Mouse (Mus musculus): ENCODE data around the gene Fam81a. TPM values are rescaled to one million over a fixed set of nuclear protein-coding genes. Genes with fewer than 3 reads are reported as not detected.

The Fam81a gene
- polyA plus RNA-seq, 1 experiment from 2014 or later = 2.4 TPM

- Histone ChIP-seq H3K27me3 (replicated peaks) (peaks cover 14% of the 10 kb centered on the region), H3K27ac (no peak overlapping the region), H3K4me2 (replicated peaks) (peak overlapping the region; percentile 96), H3K4me1 (peaks cover 13% of the 10 kb centered on the region), H3K36me3 (no peaks in the 10 kb centered on the region), H3K9ac (peak overlapping the region; percentile 64), H3K9me3 (no peaks in the 10 kb centered on the region), H3K4me3 (peak overlapping the region; percentile 63)
- peak; percentile 76 for ATAC-seq (ENCODE audit: low FRiP score, low read depth)
- WGBS = under 1% methylated on average over 87 of the region's 87 CpGs
Observed at GRCm38 (mm10) chr9:70140871-70141796, 1.2 kb downstream of the Fam81a start.

- Histone ChIP-seq H3K4me3 (peak overlapping the region; percentile 63; the same call in 1 of the 2 replicates), H3K9ac (no peak overlapping the region), H3K27ac (no peak overlapping the region), H3K4me1 (peaks cover 13% of the 10 kb centered on the region), H3K36me3 (no peaks in the 10 kb centered on the region), H3K27me3 (replicated peaks) (peaks cover 14% of the 10 kb centered on the region), H3K4me2 (replicated peaks) (peak overlapping the region; percentile 96), H3K9me3 (no peaks in the 10 kb centered on the region)
- no peak for ATAC-seq (ENCODE audit: low FRiP score, low read depth)
- WGBS = 52% methylated on average over 4 of the region's 4 CpGs
Observed at GRCm38 (mm10) chr9:70140340-70140739, 2.0 kb downstream of the Fam81a start.

GRCm38 (mm10) chr9:70139331-70139885 is 3.0 kb downstream of the Fam81a start:
- ATAC-seq (ENCODE audit: low FRiP score, low read depth) = no peak

GRCm38 (mm10) chr9:70138511-70138910 is 3.8 kb downstream of the Fam81a start:
- no peak for ATAC-seq (ENCODE audit: low FRiP score, low read depth)
- 34% methylated on average over 7 of the region's 7 CpGs for WGBS

More at GRCm38 (mm10) chr9:70139331-70139885, 3.0 kb downstream of the Fam81a start:
- Histone ChIP-seq H3K9ac (no peak overlapping the region), H3K36me3 (no peaks in the 10 kb centered on the region), H3K27ac (no peak overlapping the region), H3K4me1 (peaks cover 13% of the 10 kb centered on the region), H3K4me3 (no peak overlapping the region), H3K9me3 (no peaks in the 10 kb centered on the region), H3K27me3 (replicated peaks) (peaks cover 14% of the 10 kb centered on the region), H3K4me2 (replicated peaks) (no peak overlapping the region)
- 44% methylated on average over 7 of the region's 7 CpGs for WGBS

GRCm38 (mm10) chr9:70137991-70138390 is 4.4 kb downstream of the Fam81a start:
- H3K4me1 ChIP-seq = peaks cover 13% of the 10 kb centered on the region
- no peak for ATAC-seq (ENCODE audit: low FRiP score, low read depth)
- peaks cover 14% of the 10 kb centered on the region for H3K27me3 ChIP-seq (replicated peaks)
- no peak overlapping the region for H3K4me2 ChIP-seq (replicated peaks)
- no peaks in the 10 kb centered on the region for H3K36me3 ChIP-seq
- no peak overlapping the region for H3K9ac ChIP-seq
- H3K9me3 ChIP-seq = no peaks in the 10 kb centered on the region
- no peak overlapping the region for H3K4me3 ChIP-seq
- WGBS = 82% methylated on average over 5 of the region's 5 CpGs
- no peak overlapping the region for H3K27ac ChIP-seq

More at GRCm38 (mm10) chr9:70138511-70138910, 3.8 kb downstream of the Fam81a start:
- Histone ChIP-seq H3K27me3 (replicated peaks) (peaks cover 14% of the 10 kb centered on the region), H3K4me2 (replicated peaks) (no peak overlapping the region), H3K36me3 (no peaks in the 10 kb centered on the region), H3K9ac (no peak overlapping the region), H3K9me3 (no peaks in the 10 kb centered on the region), H3K27ac (no peak overlapping the region), H3K4me3 (no peak overlapping the region), H3K4me1 (peaks cover 13% of the 10 kb centered on the region)

DNA sequence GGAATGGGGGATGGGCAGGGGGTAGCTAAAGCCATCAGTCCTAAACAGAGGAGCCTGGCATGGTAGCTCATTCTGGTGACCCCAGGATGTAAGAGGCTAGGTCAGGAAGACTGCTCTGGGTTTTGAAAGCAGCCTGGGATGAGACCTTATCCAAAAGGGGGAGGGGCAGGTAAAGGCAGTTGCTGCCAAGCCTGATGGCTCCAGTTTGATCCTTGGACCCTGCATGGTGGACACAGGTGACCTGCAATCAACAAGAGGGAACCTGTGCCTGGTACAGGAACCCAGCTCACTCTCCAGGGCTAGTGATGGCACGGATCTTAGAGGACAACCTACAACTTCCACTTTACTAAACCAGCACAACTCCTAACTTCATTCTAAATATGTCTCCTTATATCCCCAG is 7.2 kb downstream of the Fam81a start:
- no peak overlapping the region for H3K9ac ChIP-seq

GRCm38 (mm10) chr9:70134716-70135115 is 7.6 kb downstream of the Fam81a start:
- H3K9ac ChIP-seq = no peak overlapping the region
- no peak overlapping the region for H3K4me2 ChIP-seq (replicated peaks)
- ATAC-seq (ENCODE audit: low FRiP score, low read depth) = no peak
- H3K27ac ChIP-seq = no peak overlapping the region
- WGBS = 68% methylated on average over 5 of the region's 5 CpGs
- H3K36me3 ChIP-seq = no peaks in the 10 kb centered on the region
- H3K4me3 ChIP-seq = no peak overlapping the region
- no peaks in the 10 kb centered on the region for H3K27me3 ChIP-seq (replicated peaks)
- no peaks in the 10 kb centered on the region for H3K4me1 ChIP-seq
- no peaks in the 10 kb centered on the region for H3K9me3 ChIP-seq

More for the DNA sequence above, 7.2 kb downstream of the Fam81a start:
- H3K36me3 ChIP-seq = no peaks in the 10 kb centered on the region
- H3K4me3 ChIP-seq = no peak overlapping the region
- no peak overlapping the region for H3K27ac ChIP-seq
- no peaks in the 10 kb centered on the region for H3K9me3 ChIP-seq
- H3K4me2 ChIP-seq (replicated peaks) = no peak overlapping the region
- ATAC-seq (ENCODE audit: low FRiP score, low read depth) = no peak
- no peaks in the 10 kb centered on the region for H3K4me1 ChIP-seq
- no peaks in the 10 kb centered on the region for H3K27me3 ChIP-seq (replicated peaks)
- 90% methylated on average over 1 of the region's 1 CpGs for WGBS

DNA sequence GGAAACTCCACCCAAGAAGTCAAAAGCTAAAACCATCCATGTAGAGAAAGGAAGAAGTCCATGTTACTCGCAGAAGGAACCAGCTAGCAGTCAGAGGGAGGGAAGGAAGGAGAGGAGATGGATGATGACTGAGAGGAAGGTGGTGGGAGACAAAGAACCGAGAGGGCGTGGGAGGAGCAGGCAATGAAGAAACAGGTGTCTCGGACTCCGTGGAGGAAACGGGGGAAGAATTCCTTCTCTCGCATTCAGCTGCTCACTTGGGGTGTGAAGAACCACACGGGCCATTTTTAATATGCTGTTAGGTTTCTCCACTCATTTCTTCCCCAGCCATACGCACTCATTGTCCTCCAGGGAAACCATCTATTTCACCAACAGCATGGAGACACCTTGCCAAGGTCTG is 8.1 kb downstream of the Fam81a start:
- H3K9me3 ChIP-seq = no peaks in the 10 kb centered on the region
- WGBS = 88% methylated on average over 9 of the region's 9 CpGs
- no peak overlapping the region for H3K4me2 ChIP-seq (replicated peaks)
- no peaks in the 10 kb centered on the region for H3K27me3 ChIP-seq (replicated peaks)
- H3K36me3 ChIP-seq = no peaks in the 10 kb centered on the region
- ATAC-seq (ENCODE audit: low FRiP score, low read depth) = no peak
- no peak overlapping the region for H3K27ac ChIP-seq
- no peak overlapping the region for H3K9ac ChIP-seq
- H3K4me1 ChIP-seq = no peaks in the 10 kb centered on the region
- H3K4me3 ChIP-seq = no peak overlapping the region

DNA sequence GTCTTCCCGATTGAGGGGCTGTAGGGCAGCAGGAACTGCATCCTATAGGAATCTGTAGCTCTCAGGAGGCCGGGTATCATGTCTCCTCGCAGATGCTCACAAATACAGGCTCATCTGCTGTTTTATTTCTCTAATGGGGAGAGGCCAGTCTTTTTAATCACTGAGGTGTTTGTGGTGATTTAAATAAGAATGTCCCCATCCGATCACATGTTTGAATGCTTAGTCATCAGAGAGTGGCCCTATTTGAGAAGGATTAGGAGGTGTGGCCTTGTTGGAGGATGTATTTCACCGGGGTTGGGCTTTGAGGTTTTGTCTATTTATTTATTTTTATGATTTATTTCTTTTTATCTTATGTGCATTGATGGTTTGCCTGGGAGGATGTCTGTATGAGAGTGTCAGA is 11.6 kb downstream of the Fam81a start:
- H3K9me3 ChIP-seq = no peaks in the 10 kb centered on the region
- no peaks in the 10 kb centered on the region for H3K4me1 ChIP-seq
- no peak overlapping the region for H3K4me2 ChIP-seq (replicated peaks)
- no peak overlapping the region for H3K27ac ChIP-seq
- ATAC-seq (ENCODE audit: low FRiP score, low read depth) = no peak
- no peaks in the 10 kb centered on the region for H3K36me3 ChIP-seq
- H3K9ac ChIP-seq = no peak overlapping the region
- H3K4me3 ChIP-seq = no peak overlapping the region
- WGBS = 94% methylated on average over 5 of the region's 5 CpGs
- H3K27me3 ChIP-seq (replicated peaks) = no peaks in the 10 kb centered on the region

DNA sequence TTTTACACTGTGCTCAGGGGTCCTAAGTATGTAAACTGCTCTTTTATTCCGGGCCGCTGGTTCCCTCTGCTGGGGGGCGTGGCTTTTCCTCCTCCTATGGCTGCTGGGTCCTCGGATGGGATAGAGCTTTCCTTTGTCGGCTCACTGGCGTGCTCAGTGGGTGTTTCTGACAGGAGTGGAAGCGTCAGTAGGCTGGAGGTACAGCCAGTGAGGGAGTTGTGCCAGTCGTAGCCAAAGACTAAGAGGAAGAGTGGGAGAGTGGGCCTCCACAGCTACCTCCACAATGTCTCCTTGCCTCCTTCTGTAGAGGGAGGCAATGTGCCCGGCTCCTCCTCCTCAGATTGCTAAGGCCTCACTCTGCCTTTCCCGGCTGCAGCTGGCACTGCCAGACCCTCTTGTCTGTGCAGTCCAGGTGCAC is 30.5 kb downstream of the Fam81a start:
- ATAC-seq (ENCODE audit: low FRiP score, low read depth) = peak; percentile 68
- H3K27ac ChIP-seq = no peak overlapping the region

DNA sequence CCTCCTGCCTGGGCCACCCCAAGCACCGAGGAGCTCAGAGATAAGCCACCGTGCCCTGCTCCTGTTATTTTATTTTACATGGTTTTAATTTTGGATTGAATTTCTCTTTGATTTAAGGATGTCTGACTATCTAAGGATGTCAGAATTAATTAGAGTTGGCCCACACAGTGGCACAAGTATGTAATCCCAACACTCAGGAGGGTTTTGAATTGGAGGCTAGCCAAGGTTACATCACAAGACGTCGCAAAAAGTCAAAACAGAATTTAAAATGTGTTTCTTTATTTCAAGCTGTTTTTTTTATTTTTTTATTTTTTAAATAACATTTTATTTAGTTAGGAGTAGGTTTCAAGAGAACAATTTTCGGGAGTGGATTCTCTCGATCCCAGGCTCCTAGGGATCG is 31.5 kb downstream of the Fam81a start:
- WGBS = 85% methylated on average over 7 of the region's 7 CpGs
- H3K9me3 ChIP-seq = no peaks in the 10 kb centered on the region

More for the DNA sequence above, 30.5 kb downstream of the Fam81a start:
- WGBS = 5% methylated on average over 10 of the region's 10 CpGs
- H3K4me1 ChIP-seq = 0 out of 2 replicates have a peak, but pooled peaks cover 6% of the 10 kb centered on the region
- peak overlapping the region; percentile 16 for H3K4me3 ChIP-seq
- peak overlapping the region; percentile 48; the same call in 1 of the 2 replicates for H3K9ac ChIP-seq
- H3K9me3 ChIP-seq = no peaks in the 10 kb centered on the region
- H3K27me3 ChIP-seq (replicated peaks) = no peaks in the 10 kb centered on the region
- no peaks in the 10 kb centered on the region for H3K36me3 ChIP-seq
- H3K4me2 ChIP-seq (replicated peaks) = peak overlapping the region; percentile 60

DNA sequence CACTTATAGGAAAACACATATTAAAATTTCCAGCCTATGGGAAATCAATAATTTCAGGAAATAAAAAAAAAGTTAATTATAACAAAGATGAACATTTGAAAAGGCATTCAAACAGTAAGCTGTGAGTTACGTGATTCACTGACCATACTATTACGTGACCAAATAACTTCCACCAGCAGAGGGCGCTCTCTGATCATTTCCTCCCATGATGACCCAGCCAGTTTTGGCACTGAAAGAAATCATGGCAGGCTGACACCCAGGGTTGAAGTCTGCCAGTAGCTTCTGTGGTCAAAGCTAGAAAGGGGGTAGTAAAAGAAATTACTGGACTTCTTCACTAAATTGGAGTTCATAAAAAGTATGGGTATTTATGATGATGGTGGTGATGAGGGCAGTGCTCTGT is 33.1 kb downstream of the Fam81a start:
- no peak overlapping the region for H3K4me3 ChIP-seq
- no peaks in the 10 kb centered on the region for H3K27me3 ChIP-seq (replicated peaks)
- 0 out of 2 replicates have a peak, but pooled peaks cover 6% of the 10 kb centered on the region for H3K4me1 ChIP-seq
- H3K4me2 ChIP-seq (replicated peaks) = no peak overlapping the region
- no peak overlapping the region for H3K9ac ChIP-seq
- 5% methylated on average over 3 of the region's 3 CpGs for WGBS
- ATAC-seq (ENCODE audit: low FRiP score, low read depth) = no peak
- H3K27ac ChIP-seq = no peak overlapping the region
- no peaks in the 10 kb centered on the region for H3K9me3 ChIP-seq
- H3K36me3 ChIP-seq = no peaks in the 10 kb centered on the region

More for the DNA sequence above, 31.5 kb downstream of the Fam81a start:
- Histone ChIP-seq H3K27me3 (replicated peaks) (no peaks in the 10 kb centered on the region), H3K4me1 (0 out of 2 replicates have a peak, but pooled peaks cover 6% of the 10 kb centered on the region), H3K36me3 (no peaks in the 10 kb centered on the region), H3K9ac (no peak overlapping the region), H3K4me2 (replicated peaks) (no peak overlapping the region), H3K4me3 (no peak overlapping the region), H3K27ac (no peak overlapping the region)
- ATAC-seq (ENCODE audit: low FRiP score, low read depth) = no peak
